Mouse (Mus musculus): ENCODE results near the gene Myo10. TPM values are rescaled to one million over a fixed set of nuclear protein-coding genes. Genes with fewer than 3 reads are reported as not detected.

Gene Myo10
- polyA plus RNA-seq, 1 experiment from 2014 or later = 32.5 TPM

DNA sequence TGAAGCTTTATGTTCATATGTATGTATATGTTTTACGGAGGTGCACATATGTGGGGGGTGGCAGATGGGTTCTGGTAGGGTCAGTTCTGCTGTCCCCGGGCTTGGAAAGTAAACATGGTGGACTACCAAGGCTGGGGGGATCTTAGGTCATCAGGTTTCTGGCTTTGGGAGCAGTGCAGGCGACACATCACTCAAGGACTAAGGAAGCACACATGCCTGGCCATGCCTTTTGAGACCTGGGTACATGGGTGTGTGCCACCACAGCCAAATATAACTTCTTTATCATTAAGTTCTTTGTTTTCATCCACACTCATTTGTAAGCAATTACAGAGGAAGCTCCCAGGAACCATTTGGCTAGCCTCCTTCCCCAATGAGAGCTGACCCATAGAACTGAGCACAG is 72.9 kb downstream of the Myo10 start:
- no peak for DNase-seq (ENCODE audit: low spot score)
- Histone ChIP-seq H3K4me1 (replicated peaks; ENCODE audit: control insufficient read depth, insufficient read depth, low read length) (0 out of 2 replicates have a peak, but pooled peaks cover 3% of the 10 kb centered on the region), H3K36me3 (ENCODE audit: control insufficient read depth, insufficient read depth, low read length) (no peaks in the 10 kb centered on the region), H3K4me2 (ENCODE audit: low read length) (no peak overlapping the region), H3K9ac (ENCODE audit: low read length) (no peak overlapping the region), H3K27me3 (replicated peaks; ENCODE audit: control insufficient read depth, insufficient read depth, low read length) (no peaks in the 10 kb centered on the region), H3K27ac (ENCODE audit: low read depth) (no peak overlapping the region), H3K9me3 (ENCODE audit: control insufficient read depth, low read length) (no peaks in the 10 kb centered on the region), H3K4me3 (ENCODE audit: low read depth, low read length) (no peak overlapping the region)
- no peak for ATAC-seq (replicated peaks; ENCODE audit: low FRiP score, low TSS enrichment, low read depth)
- WGBS = 88% methylated on average over 3 of the region's 3 CpGs

- Histone ChIP-seq H3K36me3 (ENCODE audit: control insufficient read depth, insufficient read depth, low read length) (no peaks in the 10 kb centered on the region), H3K4me3 (ENCODE audit: low read depth, low read length) (no peak overlapping the region), H3K4me1 (replicated peaks; ENCODE audit: control insufficient read depth, insufficient read depth, low read length) (0 out of 2 replicates have a peak, but pooled peaks cover 3% of the 10 kb centered on the region), H3K4me2 (ENCODE audit: low read length) (no peak overlapping the region), H3K9ac (ENCODE audit: low read length) (no peak overlapping the region), H3K9me3 (ENCODE audit: control insufficient read depth, low read length) (no peaks in the 10 kb centered on the region), H3K27ac (ENCODE audit: low read depth) (no peak overlapping the region), H3K27me3 (replicated peaks; ENCODE audit: control insufficient read depth, insufficient read depth, low read length) (no peaks in the 10 kb centered on the region)
- 62% methylated on average over 7 of the region's 7 CpGs for WGBS
- no peak for DNase-seq (ENCODE audit: low spot score)
- ATAC-seq (replicated peaks; ENCODE audit: low FRiP score, low TSS enrichment, low read depth) = no peak
Observed at GRCm38 (mm10) chr15:25695883-25696282, 73.6 kb downstream of the Myo10 start.

GRCm38 (mm10) chr15:25696660-25697059 is 74.3 kb downstream of the Myo10 start:
- H3K4me1 ChIP-seq (replicated peaks; ENCODE audit: control insufficient read depth, insufficient read depth, low read length) = 0 out of 2 replicates have a peak, but pooled peaks cover 3% of the 10 kb centered on the region
- no peak overlapping the region for H3K4me2 ChIP-seq (ENCODE audit: low read length)
- no peaks in the 10 kb centered on the region for H3K9me3 ChIP-seq (ENCODE audit: control insufficient read depth, low read length)
- DNase-seq (ENCODE audit: low spot score) = no peak
- H3K4me3 ChIP-seq (ENCODE audit: low read depth, low read length) = no peak overlapping the region
- no peak for ATAC-seq (replicated peaks; ENCODE audit: low FRiP score, low TSS enrichment, low read depth)
- WGBS = 95% methylated on average over 6 of the region's 6 CpGs
- no peak overlapping the region for H3K27ac ChIP-seq (ENCODE audit: low read depth)
- H3K27me3 ChIP-seq (replicated peaks; ENCODE audit: control insufficient read depth, insufficient read depth, low read length) = no peaks in the 10 kb centered on the region
- peaks cover 4% of the 10 kb centered on the region for H3K36me3 ChIP-seq (ENCODE audit: control insufficient read depth, insufficient read depth, low read length)
- no peak overlapping the region for H3K9ac ChIP-seq (ENCODE audit: low read length)

DNA sequence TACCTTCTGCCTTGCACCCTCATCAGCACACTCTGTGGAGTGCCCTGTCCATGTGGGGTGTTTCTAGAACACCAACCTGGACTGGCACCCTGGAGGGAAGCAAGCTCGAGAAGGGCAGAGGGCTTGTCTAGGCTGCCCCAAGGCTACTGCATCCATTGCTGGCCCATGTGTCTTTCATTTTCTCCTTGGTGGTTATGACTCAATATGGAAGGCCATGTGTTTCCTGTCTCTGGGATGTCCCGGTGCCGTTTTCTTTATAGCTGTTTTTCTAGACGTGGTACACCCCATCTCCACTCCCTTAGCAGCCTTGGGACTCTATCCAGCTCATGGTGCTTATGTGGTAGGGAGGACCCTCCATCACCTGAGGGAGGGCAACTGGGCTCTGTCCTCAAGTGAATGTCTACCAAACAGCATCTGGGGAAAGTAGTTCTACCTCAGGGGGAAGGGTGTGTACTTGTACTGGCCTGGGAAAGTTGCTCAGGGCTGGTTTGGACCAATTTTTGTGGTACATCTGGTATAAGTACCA is 76.8 kb downstream of the Myo10 start:
- Histone ChIP-seq H3K36me3 (ENCODE audit: control insufficient read depth, insufficient read depth, low read length) (peaks cover 16% of the 10 kb centered on the region), H3K27ac (ENCODE audit: low read depth) (no peak overlapping the region), H3K27me3 (replicated peaks; ENCODE audit: control insufficient read depth, insufficient read depth, low read length) (no peaks in the 10 kb centered on the region), H3K9ac (ENCODE audit: low read length) (no peak overlapping the region), H3K4me2 (ENCODE audit: low read length) (no peak overlapping the region), H3K9me3 (ENCODE audit: control insufficient read depth, low read length) (no peaks in the 10 kb centered on the region), H3K4me1 (replicated peaks; ENCODE audit: control insufficient read depth, insufficient read depth, low read length) (0 out of 2 replicates have a peak, but pooled peaks cover 3% of the 10 kb centered on the region), H3K4me3 (ENCODE audit: low read depth, low read length) (no peak overlapping the region)
- 45% methylated on average over 4 of the region's 4 CpGs for WGBS
- no peak for ATAC-seq (replicated peaks; ENCODE audit: low FRiP score, low TSS enrichment, low read depth)
- no peak for DNase-seq (ENCODE audit: low spot score)

DNA sequence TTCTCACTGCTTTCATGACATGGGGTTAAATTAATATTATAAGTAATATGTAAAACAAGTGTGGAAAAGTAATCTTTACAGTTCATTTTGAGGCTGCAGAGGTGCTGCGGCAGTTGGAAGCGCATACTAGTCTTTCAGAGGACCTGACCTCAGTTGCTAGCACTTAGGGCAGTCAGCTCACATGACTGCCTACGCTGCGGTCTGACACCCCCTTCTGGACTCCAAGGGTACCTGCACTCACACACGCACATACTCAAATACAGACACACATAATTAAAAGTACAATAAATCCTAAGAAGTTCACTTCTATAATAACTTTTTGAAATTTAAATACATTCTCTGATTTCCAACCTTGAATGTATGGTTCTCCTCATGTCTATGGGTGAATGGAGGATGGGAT is 80.3 kb downstream of the Myo10 start:
- no peak overlapping the region for H3K9ac ChIP-seq (ENCODE audit: low read length)
- ATAC-seq (replicated peaks; ENCODE audit: low FRiP score, low TSS enrichment, low read depth) (no peak), DNase-seq (ENCODE audit: low spot score) (no peak)
- H3K4me3 ChIP-seq (ENCODE audit: low read depth, low read length) = no peak overlapping the region
- whole genome bisulfite sequencing = 98% methylated on average over 5 of the region's 5 CpGs
- H3K27me3 ChIP-seq (replicated peaks; ENCODE audit: control insufficient read depth, insufficient read depth, low read length) = no peaks in the 10 kb centered on the region
- peaks cover 16% of the 10 kb centered on the region for H3K36me3 ChIP-seq (ENCODE audit: control insufficient read depth, insufficient read depth, low read length)
- no peaks in the 10 kb centered on the region; the same call in 1 of the 2 replicates for H3K4me1 ChIP-seq (replicated peaks; ENCODE audit: control insufficient read depth, insufficient read depth, low read length)
- H3K9me3 ChIP-seq (ENCODE audit: control insufficient read depth, low read length) = no peaks in the 10 kb centered on the region
- H3K4me2 ChIP-seq (ENCODE audit: low read length) = no peak overlapping the region
- no peak overlapping the region for H3K27ac ChIP-seq (ENCODE audit: low read depth)

DNA sequence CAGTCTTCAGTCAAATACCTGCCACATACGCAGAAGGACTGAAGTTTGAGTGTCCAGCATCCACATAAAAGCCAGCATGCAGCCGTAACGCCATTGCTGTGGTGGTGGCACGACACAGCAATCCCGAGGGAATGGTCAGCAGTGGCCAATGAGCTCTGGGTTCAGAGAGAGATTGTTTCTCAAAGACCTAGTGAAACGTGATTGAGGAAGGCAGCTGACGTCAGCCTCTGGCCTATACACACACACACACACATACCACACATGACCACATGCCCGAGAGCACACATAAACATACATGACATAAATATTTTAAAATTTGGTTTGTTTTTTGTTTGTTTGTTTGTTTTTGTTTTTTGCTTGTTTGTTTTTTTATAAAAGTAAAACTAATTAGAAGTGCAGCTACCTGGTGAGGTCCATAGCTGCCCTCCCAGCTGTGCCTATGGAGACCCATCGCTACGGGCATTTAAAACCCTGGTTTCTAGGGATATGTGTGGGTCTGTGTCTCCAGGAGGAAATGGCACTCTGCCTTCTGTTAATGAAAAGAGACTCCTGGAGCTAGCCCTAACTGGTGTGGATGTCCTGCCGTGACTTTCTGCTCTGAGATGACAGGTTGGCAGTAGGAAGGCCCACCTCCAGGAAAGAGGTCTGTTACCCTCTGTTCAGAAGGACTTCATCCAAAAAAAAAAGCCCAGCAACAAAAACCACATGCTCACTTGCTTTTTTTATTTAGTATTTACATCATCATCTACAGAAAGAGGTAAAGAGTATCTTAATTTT is 82.7 kb downstream of the Myo10 start:
- no peak overlapping the region for H3K9ac ChIP-seq (ENCODE audit: low read length)
- no peaks in the 10 kb centered on the region for H3K27me3 ChIP-seq (replicated peaks; ENCODE audit: control insufficient read depth, insufficient read depth, low read length)
- no peaks in the 10 kb centered on the region; the same call in 1 of the 2 replicates for H3K4me1 ChIP-seq (replicated peaks; ENCODE audit: control insufficient read depth, insufficient read depth, low read length)
- no peak overlapping the region for H3K4me3 ChIP-seq (ENCODE audit: low read depth, low read length)
- H3K36me3 ChIP-seq (ENCODE audit: control insufficient read depth, insufficient read depth, low read length) = peaks cover 16% of the 10 kb centered on the region
- no peak overlapping the region for H3K27ac ChIP-seq (ENCODE audit: low read depth)
- no peak overlapping the region for H3K4me2 ChIP-seq (ENCODE audit: low read length)
- 85% methylated on average over 11 of the region's 11 CpGs for WGBS
- ATAC-seq (replicated peaks; ENCODE audit: low FRiP score, low TSS enrichment, low read depth) (no peak), DNase-seq (ENCODE audit: low spot score) (no peak)
- no peaks in the 10 kb centered on the region for H3K9me3 ChIP-seq (ENCODE audit: control insufficient read depth, low read length)

DNA sequence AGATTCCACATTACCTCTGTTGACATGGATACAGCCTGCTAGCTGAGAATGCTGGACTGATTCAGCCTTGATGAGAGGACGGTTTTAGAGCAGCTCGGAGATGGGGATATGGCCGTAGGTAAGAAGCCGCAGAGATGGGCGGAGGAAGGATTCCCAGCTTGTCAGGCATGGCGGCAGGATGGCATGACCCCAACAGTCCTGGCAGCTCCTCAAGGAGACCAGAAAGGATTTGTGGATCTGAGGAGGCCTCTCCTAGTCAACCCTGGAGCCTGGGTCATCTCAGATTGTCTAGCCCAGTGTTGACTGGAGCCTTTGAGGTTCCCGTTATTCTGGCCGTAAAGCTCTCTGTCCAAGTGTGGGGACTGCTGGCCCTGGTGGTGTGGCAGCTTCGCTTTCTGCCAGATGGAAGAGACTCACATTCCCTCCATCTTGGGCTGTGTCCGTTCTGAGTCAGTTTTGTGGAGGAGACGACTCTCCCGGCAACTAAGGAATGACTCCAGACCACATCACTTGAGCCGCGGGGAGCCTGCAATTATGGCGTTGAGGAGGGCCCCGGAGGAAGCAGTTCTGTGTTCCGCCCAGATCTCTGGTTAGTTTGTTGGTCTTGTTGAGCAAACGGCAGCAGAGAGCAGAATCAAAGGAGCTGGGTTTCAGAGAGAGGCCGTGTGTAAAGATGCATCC is 84.7 kb downstream of the Myo10 start:
- no peaks in the 10 kb centered on the region for H3K27me3 ChIP-seq (replicated peaks; ENCODE audit: control insufficient read depth, insufficient read depth, low read length)
- H3K9ac ChIP-seq (ENCODE audit: low read length) = no peak overlapping the region
- H3K4me1 ChIP-seq (replicated peaks; ENCODE audit: control insufficient read depth, insufficient read depth, low read length) = no peaks in the 10 kb centered on the region; the same call in 1 of the 2 replicates
- no peak for DNase-seq (ENCODE audit: low spot score)
- WGBS = 75% methylated on average over 19 of the region's 19 CpGs
- no peaks in the 10 kb centered on the region for H3K9me3 ChIP-seq (ENCODE audit: control insufficient read depth, low read length)
- no peak overlapping the region for H3K27ac ChIP-seq (ENCODE audit: low read depth)
- H3K4me3 ChIP-seq (ENCODE audit: low read depth, low read length) = no peak overlapping the region
- ATAC-seq (replicated peaks; ENCODE audit: low FRiP score, low TSS enrichment, low read depth) = no peak
- no peak overlapping the region for H3K4me2 ChIP-seq (ENCODE audit: low read length)
- H3K36me3 ChIP-seq (ENCODE audit: control insufficient read depth, insufficient read depth, low read length) = peaks cover 10% of the 10 kb centered on the region; the same call in 1 of the 2 replicates

DNA sequence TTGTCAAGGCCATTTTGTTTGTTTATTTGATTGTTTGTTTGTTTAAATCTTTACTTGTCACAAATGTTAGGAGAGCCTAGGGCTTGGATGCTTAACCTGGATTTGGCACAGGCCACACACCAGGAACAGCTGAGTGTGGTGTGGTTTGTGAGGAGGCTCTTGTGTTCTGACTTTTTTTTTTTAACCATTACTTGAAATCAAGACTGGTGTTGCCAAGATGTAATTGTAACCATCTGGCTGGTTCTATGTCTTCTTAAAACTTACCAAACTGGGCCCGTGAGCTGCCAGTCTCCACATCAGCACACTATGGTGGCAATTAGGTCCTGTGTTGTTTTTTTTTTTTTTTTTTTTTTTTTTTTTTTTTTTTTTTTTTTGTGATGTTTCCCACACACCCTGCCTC is 85.6 kb downstream of the Myo10 start:
- Histone ChIP-seq H3K9ac (ENCODE audit: low read length) (no peak overlapping the region), H3K4me2 (ENCODE audit: low read length) (no peak overlapping the region), H3K9me3 (ENCODE audit: control insufficient read depth, low read length) (no peaks in the 10 kb centered on the region), H3K4me1 (replicated peaks; ENCODE audit: control insufficient read depth, insufficient read depth, low read length) (no peaks in the 10 kb centered on the region; the same call in 1 of the 2 replicates), H3K4me3 (ENCODE audit: low read depth, low read length) (no peak overlapping the region), H3K36me3 (ENCODE audit: control insufficient read depth, insufficient read depth, low read length) (0 out of 2 replicates have a peak, but pooled peaks cover under 1% of the 10 kb centered on the region), H3K27ac (ENCODE audit: low read depth) (no peak overlapping the region), H3K27me3 (replicated peaks; ENCODE audit: control insufficient read depth, insufficient read depth, low read length) (no peaks in the 10 kb centered on the region)
- WGBS = 78% methylated on average over 1 of the region's 1 CpGs
- DNase-seq (ENCODE audit: low spot score) = no peak
- ATAC-seq (replicated peaks; ENCODE audit: low FRiP score, low TSS enrichment, low read depth) = no peak

Measured in intestine, embryonic 14.5 days (tissue).